Mouse (Mus musculus) thymus, adult 2 months (tissue): Measurements from ENCODE around the gene Pdxp. TPM values are rescaled to one million over a fixed set of nuclear protein-coding genes. Genes with fewer than 3 reads are reported as not detected.

ENCODE experiments used
- DNase-seq: peaks from one replicate; pipeline ENCODE4 v3.0.0; 2021
- H3K27ac ChIP-seq: fragments of 200-500 bp; 2 replicates; pipeline ENCODE4 v1.5.1; 2012; ENCODE audit warnings: low read length, control low read depth; ENCODE audit not compliant: control insufficient read depth, insufficient read depth
- H3K27me3 ChIP-seq: fragments of 200-500 bp; 2 replicates; pipeline ENCODE4 v1.6.1; 2012; ENCODE audit warnings: mild to moderate bottlenecking, low read length, moderate library complexity, mixed read lengths; ENCODE audit not compliant: control insufficient read depth, insufficient read depth
- H3K36me3 ChIP-seq: fragments of 200-500 bp; 2 replicates; pipeline ENCODE4 v1.6.1; 2012; ENCODE audit warnings: mild to moderate bottlenecking, low read length, moderate library complexity; ENCODE audit not compliant: control insufficient read depth, insufficient read depth
- H3K4me1 ChIP-seq: fragments of 200-500 bp; replicated peaks from 2 replicates; pipeline ENCODE4 v1.6.1; 2012; ENCODE audit warnings: low read length; ENCODE audit not compliant: control insufficient read depth, insufficient read depth
- H3K4me3 ChIP-seq: fragments of 200-500 bp; 2 replicates; pipeline ENCODE4 v1.5.1; 2012; ENCODE audit warnings: mild to moderate bottlenecking, low read length, control low read depth, moderate library complexity; ENCODE audit not compliant: control insufficient read depth, insufficient read depth
- CTCF ChIP-seq: fragments of 200-500 bp; IDR thresholded peaks from 2 replicates; pipeline ENCODE4 v1.5.1; 2012; ENCODE audit warnings: mild to moderate bottlenecking, control low read depth, low read length, moderate library complexity, borderline replicate concordance; ENCODE audit not compliant: control insufficient read depth, poor library complexity, insufficient read depth; ENCODE audit errors: extremely low read depth
- POLR2A ChIP-seq: fragments of 200-500 bp; IDR thresholded peaks from 2 replicates; pipeline ENCODE4 v1.6.1; 2012; ENCODE audit warnings: mild to moderate bottlenecking, low read length, control low read depth, moderate library complexity; ENCODE audit not compliant: control insufficient read depth, poor library complexity, insufficient read depth; ENCODE audit errors: extremely low read depth
- WGBS: fragments of 180-500 bp; shearing (Covaris S2); methylation state at CpG from one replicate; pipeline ENCODE4 v1.1.7; 2018; 5-methylcytosine and 5-hydroxymethylcytosine counted together
- polyA plus RNA-seq: library from polyadenylated mRNA; depleted of rRNA; stranded (reverse); fragments of >200 nt; gene quantifications from 2 replicates; pipeline ENCODE4 v1.2.3, GENCODE M21; 2012

Gene Pdxp
- polyA plus RNA-seq, 1 experiment, result 72.0 TPM

DNA sequence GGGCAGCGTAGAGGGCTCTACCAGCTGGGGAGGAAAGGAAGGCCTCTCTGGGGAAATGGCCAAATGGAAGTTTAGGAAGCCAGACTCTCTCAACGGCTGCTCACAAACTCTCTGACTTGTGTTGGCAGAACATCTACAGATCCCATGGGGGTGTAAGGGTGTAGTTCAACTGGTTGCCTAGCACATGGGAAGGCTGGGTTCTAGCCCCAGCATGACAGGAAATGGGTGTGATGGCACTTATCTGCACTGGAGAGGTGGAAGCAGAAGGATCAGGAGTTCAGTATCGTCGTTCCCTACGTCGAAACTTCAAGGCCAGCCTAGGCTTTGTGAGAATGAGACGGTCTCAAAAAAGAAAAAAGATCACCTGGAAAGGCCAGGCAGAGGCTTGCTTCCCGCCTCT lies 4.7 kb upstream of the Pdxp start:
- H3K4me3 ChIP-seq, result no peak overlapping the region
- H3K27ac ChIP-seq, result no peak overlapping the region
- no peak for DNase-seq
- no peak for TF ChIP-seq CTCF
- no peak for TF ChIP-seq POLR2A
- H3K4me1 ChIP-seq, result peaks cover 4% of the 10 kb centered on the region; the same call in 1 of the 2 replicates
- H3K36me3 ChIP-seq, result peaks cover 53% of the 10 kb centered on the region
- H3K27me3 ChIP-seq, result no peaks in the 10 kb centered on the region
- 96% methylated on average over 8 of the region's 8 CpGs for WGBS

DNA sequence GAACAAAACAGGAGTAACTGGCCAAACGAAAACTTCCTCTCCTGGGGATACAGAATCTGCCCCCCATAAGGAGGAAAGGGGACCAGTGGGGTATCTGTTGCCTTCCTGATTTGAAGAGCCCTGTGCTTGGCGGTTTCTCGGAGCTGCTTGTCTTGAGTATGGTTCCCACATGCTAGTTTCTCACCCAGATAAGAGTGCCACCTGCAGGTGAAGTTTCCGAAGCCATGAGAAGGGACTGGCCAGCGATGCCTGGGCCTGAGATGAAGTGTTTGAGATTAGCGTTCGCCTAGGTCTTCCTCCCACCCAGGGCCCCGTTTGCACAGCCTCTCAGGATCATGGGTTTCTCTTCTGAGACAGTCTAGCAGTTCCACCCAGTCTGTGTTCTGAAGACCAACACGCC lies 1.7 kb upstream of the Pdxp start:
- peaks cover 26% of the 10 kb centered on the region for H3K4me1 ChIP-seq
- WGBS, result 43% methylated on average over 9 of the region's 9 CpGs
- no peak for TF ChIP-seq CTCF
- no peak for TF ChIP-seq POLR2A
- H3K27ac ChIP-seq, result no peak overlapping the region
- no peaks in the 10 kb centered on the region for H3K27me3 ChIP-seq
- DNase-seq, result peak; percentile 56
- peaks cover 30% of the 10 kb centered on the region for H3K36me3 ChIP-seq
- no peak overlapping the region for H3K4me3 ChIP-seq

DNA sequence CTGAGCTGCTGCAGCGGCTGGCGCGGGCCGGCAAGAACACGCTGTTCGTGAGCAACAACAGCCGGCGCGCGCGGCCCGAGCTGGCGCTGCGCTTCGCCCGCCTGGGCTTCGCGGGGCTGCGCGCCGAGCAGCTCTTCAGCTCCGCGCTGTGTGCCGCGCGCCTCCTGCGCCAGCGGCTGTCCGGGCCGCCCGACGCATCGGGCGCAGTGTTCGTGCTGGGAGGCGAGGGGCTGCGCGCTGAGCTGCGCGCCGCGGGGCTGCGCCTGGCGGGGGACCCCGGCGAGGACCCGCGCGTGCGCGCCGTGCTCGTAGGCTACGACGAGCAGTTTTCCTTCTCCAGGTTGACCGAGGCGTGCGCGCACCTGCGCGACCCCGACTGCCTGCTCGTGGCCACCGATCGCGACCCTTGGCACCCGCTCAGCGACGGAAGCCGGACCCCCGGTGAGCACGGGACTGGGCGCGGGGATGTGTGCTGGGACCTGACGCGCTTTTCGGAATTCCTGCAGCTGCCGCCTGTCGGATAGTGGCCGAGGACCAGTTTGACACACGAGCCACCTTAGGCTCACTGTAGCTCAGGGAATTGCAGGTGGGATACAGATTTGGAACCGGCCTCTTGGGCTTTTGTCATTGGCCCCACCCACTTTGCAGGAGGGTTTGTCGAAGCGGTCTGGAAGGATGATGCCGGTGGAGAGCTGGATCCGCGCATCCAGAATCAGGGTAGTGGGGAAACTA lies 538 bp downstream of the Pdxp start:
- Histone ChIP-seq H3K27me3 (no peaks in the 10 kb centered on the region), H3K4me1 (peaks cover 29% of the 10 kb centered on the region), H3K4me3 (peak overlapping the region; percentile 70), H3K27ac (no peak overlapping the region), H3K36me3 (peaks cover 9% of the 10 kb centered on the region)
- no peak for TF ChIP-seq POLR2A
- no peak for TF ChIP-seq CTCF
- 1% methylated on average over 87 of the region's 87 CpGs for WGBS
- DNase-seq, result peak; percentile 54

DNA sequence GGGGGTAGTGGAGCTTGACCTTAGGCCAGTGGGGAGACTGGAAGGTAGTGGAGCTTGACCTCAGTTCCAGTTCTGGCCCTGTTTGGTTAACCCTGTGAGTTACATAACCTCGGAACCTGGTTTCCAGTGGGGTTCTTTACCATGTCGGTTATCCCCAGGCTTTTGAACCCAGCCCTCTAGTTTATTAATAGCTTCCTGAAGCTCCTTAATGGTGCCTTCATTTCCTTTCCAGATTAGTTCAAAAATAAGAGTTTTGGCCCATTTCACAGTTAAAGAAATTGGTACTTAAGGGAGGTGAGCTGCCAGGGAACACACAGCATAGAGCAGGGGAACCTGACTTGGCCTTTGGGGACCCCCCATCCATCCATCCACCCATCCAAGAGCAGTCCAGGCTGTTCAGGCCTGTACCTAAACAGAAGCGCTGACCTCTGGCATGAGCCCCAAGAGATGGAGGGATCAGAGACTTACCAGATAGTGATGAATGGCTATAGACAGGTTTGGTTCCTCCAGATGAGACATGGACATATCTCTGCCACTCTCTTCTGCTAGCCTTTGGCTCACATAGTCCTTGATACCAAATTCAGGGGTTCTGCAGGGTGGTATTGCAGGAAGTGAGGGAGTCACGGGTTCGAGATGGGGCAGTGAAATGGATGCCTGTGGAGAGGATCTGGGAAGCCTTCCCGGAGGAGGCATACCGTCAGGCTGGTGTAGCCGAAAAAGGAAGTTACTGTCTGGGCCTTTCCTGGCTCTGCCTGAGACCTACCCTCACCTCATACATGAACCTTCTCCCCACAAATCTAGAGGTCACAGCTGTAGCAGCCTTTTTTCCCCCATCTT lies 1.3 kb downstream of the Pdxp start:
- TF ChIP-seq POLR2A (no peak), CTCF (no peak)
- WGBS, result 45% methylated on average over 8 of the region's 8 CpGs
- Histone ChIP-seq H3K27me3 (no peaks in the 10 kb centered on the region), H3K4me1 (peaks cover 30% of the 10 kb centered on the region), H3K27ac (no peak overlapping the region), H3K4me3 (peak overlapping the region; percentile 70), H3K36me3 (peaks cover under 1% of the 10 kb centered on the region)
- DNase-seq, result no peak

DNA sequence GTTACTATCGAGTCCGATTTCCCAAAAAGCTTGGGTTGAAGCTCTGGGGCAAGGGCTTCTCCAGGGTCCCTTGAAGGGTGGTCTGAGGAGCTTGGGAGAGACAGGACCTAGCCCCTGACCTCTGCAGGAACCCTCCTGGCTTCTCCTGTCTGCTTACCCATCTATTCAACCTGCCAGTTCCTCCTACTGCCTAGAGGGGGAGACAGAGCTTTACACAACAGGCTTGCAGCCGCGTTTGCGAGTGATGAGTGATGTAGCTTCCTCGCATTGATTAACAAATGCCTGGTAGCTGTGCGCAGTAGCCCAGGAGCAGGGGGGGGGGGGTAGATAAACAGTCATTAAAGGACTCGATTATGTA lies 1.9 kb downstream of the Pdxp start:
- peak; percentile 82 for DNase-seq
- peaks cover 30% of the 10 kb centered on the region for H3K4me1 ChIP-seq
- no peak overlapping the region for H3K27ac ChIP-seq
- H3K27me3 ChIP-seq, result no peaks in the 10 kb centered on the region
- TF ChIP-seq POLR2A (no peak), CTCF (no peak; the same call in 1 of the 2 replicates)
- no peak overlapping the region for H3K4me3 ChIP-seq
- no peaks in the 10 kb centered on the region for H3K36me3 ChIP-seq
- WGBS, result 7% methylated on average over 8 of the region's 8 CpGs

DNA sequence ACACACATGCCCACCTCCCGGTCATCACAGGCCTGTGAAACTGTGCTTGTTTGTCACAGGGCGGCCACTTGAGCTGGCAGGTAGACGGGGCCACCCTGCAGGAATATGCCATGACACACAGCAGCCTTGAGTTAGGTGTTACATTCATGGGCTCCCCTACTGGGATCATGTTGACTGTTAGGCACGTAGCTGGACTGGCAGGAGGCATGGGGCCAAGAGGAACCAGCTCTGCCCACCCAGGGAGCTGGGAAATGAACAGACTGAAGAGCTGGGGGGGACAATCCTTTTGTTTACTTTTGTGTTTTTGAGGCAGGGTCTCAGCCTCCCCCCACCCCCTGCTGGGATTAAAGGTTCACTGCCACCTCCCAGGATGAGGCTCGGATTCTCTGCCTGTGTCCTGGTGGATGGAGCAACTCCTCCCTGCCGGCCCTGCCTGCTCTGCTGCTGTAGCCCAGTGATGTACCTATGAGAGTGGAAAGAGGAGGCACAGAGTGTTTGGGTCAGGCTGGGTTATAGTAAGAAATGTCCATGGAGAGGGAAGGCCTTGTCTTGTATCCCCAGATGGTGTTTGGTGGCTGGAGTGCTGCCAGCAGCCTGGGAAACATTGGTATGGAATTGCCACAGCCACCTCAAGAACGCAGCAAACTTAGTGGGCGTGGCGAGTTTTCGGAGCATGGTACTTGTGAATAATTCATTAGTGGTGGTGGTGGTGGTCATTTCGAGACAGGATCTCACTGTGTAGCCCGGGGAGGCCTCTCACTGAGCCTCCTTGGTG lies 2.5 kb downstream of the Pdxp start:
- Histone ChIP-seq H3K27ac (no peak overlapping the region), H3K4me1 (peaks cover 30% of the 10 kb centered on the region), H3K36me3 (no peaks in the 10 kb centered on the region), H3K27me3 (no peaks in the 10 kb centered on the region), H3K4me3 (no peak overlapping the region)
- TF ChIP-seq POLR2A (no peak), CTCF (peak; percentile 33; the same call in 1 of the 2 replicates)
- WGBS, result 87% methylated on average over 12 of the region's 12 CpGs
- no peak for DNase-seq
